Mouse (Mus musculus) kidney, adult 8-10 months (tissue): ENCODE measurements around the gene Pitpnm2.

Experiments
- DNase-seq, 2 experiments: peaks; one replicate each; pipeline ENCODE4 v3.0.0; 2022

Gene Pitpnm2

GRCm38 (mm10) chr5:124119204-124119603 is 130.4 kb downstream of the Pitpnm2 start:
- no peak for DNase-seq

- peak in 1 of 2 experiments; percentile 77 for DNase-seq
These were observed 133.3 kb downstream of the Pitpnm2 start, which contains the start of gene Arl6ip4 for GRCm38 (mm10) chr5:124115990-124116845. Gene Arl6ip4 (plus strand): TSS chr5:124116089.

- DNase-seq = no peak
These were observed 134.0 kb downstream of the Pitpnm2 start for GRCm38 (mm10) chr5:124115531-124115930.

- DNase-seq = no peak
These were observed 135.1 kb downstream of the Pitpnm2 start for GRCm38 (mm10) chr5:124114276-124115025.

GRCm38 (mm10) chr5:124113030-124113429 is 136.5 kb downstream of the Pitpnm2 start:
- peak; percentile 49 to 68 for DNase-seq

GRCm38 (mm10) chr5:124112531-124112930 is 137.0 kb downstream of the Pitpnm2 start:
- DNase-seq = peak in 1 of 2 experiments; percentile 48

GRCm38 (mm10) chr5:124111742-124112497 is 137.6 kb downstream of the Pitpnm2 start, which contains the start of gene Ogfod2:
Gene Ogfod2 (plus strand): TSS chr5:124112297.
- peak; percentile 94 to 95 for DNase-seq

GRCm38 (mm10) chr5:124111077-124111741 is 138.4 kb downstream of the Pitpnm2 start:
- DNase-seq = peak in 1 of 2 experiments; percentile 70

- no peak for DNase-seq
These were observed 146.0 kb downstream of the Pitpnm2 start for GRCm38 (mm10) chr5:124103552-124103951.

GRCm38 (mm10) chr5:124103020-124103419 is 146.5 kb downstream of the Pitpnm2 start:
- DNase-seq = no peak

GRCm38 (mm10) chr5:124102326-124102725 is 147.2 kb downstream of the Pitpnm2 start:
- DNase-seq = no peak

- no peak for DNase-seq
These were observed 149.2 kb downstream of the Pitpnm2 start for GRCm38 (mm10) chr5:124100128-124101044.

GRCm38 (mm10) chr5:124098923-124099322 is 150.6 kb downstream of the Pitpnm2 start:
- no peak for DNase-seq

GRCm38 (mm10) chr5:124095596-124096232 is 153.8 kb downstream of the Pitpnm2 start, which contains the start of gene Abcb9:
Gene Abcb9 (minus strand): TSS chr5:124095798.
- DNase-seq = peak; percentile 100

- DNase-seq = peak in 1 of 2 experiments; percentile 39
These were observed 154.4 kb downstream of the Pitpnm2 start for GRCm38 (mm10) chr5:124095077-124095581.

- DNase-seq = no peak
These were observed 155.5 kb downstream of the Pitpnm2 start for GRCm38 (mm10) chr5:124093852-124094604.

GRCm38 (mm10) chr5:124093120-124093794 is 156.3 kb downstream of the Pitpnm2 start:
- peak; percentile 81 to 86 for DNase-seq

GRCm38 (mm10) chr5:124091951-124092406 is 157.6 kb downstream of the Pitpnm2 start:
- DNase-seq = no peak

GRCm38 (mm10) chr5:124089868-124090267 is 159.7 kb downstream of the Pitpnm2 start:
- DNase-seq = no peak
